Mouse (Mus musculus): Measurements from ENCODE around the gene Impg2.

Impg2 gene

GRCm38 (mm10) chr16:56302996-56303395 lies 98.9 kb downstream of the Impg2 start:
- DNase-seq (ENCODE audit: low spot score in 2 of 2): no peak

- DNase-seq (ENCODE audit: low spot score in 2 of 2): no peak
Measured at GRCm38 (mm10) chr16:56304167-56304566, 100.1 kb downstream of the Impg2 start.

GRCm38 (mm10) chr16:56307575-56307974 lies 103.5 kb downstream of the Impg2 start:
- no peak for DNase-seq (ENCODE audit: low spot score in 2 of 2)

GRCm38 (mm10) chr16:56311291-56311690 lies 107.2 kb downstream of the Impg2 start:
- DNase-seq (ENCODE audit: low spot score in 2 of 2): no peak

Data from frontal cortex, postnatal 14 days (tissue).